Mouse (Mus musculus) adrenal gland, postnatal 4 days (tissue): ENCODE measurements at regions not wholly inside any gene's neighbourhood (a gene's known extent, or its start where the extent isn't known, plus 50 kb on each side); places are given as distances from the start of the nearest gene placed in this dataset.

Experiments used
- DNase-seq, 2 experiments: peaks; one replicate each; pipeline ENCODE4 v3.0.0; 2021 to 2022; ENCODE audit warnings: low spot score in 2 of 2, mixed read lengths in 2 of 2

DNA sequence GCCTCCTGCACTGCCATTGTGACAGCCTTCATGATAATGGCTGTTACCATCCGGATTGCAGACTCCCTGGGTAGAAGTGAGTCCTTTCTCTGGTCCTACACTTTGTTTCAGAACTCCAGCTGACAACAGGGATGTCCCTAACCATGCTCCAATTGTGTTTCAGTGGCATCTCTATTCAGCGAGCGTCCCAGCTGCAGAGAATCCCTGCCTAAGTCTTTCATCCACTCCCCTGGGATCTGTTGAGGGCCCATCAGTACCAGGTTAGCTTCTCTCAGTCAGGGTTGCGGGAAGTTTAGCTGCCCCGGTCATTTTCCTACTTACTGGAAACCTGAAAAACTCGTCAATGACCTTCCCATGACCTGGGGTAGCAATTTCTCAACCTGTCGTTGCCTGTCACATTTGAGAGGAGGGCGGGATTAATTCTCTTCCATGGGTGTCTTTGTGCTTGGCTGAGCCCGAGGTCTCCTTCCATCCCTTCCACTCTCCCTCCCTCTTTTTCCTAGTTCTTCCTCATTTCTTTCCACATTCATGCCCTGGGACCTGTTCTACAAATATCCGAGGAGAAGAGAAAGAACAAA is 97.7 kb downstream of the Tmem30b start:
- DNase-seq: no peak

DNA sequence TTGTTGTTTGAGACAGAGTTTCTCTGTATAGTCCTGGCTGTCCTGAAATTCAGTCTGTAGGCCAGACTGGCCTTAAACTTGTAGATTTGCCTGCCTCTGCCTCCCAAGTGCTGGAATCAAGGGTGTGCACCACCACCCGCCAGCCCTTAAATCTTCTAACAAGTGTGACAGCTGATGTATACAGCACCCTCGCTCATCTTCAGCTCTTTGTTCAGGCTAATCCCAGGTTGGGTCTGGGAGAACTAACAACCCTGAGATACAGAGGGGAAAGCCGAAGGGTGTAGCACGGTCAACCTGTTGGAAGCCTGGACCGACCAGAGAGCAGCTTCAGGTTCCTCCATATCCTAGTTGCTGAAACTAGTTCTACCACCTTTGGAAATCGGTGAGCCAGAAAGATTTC is 99.0 kb downstream of the Tmem30b start:
- no peak for DNase-seq

DNA sequence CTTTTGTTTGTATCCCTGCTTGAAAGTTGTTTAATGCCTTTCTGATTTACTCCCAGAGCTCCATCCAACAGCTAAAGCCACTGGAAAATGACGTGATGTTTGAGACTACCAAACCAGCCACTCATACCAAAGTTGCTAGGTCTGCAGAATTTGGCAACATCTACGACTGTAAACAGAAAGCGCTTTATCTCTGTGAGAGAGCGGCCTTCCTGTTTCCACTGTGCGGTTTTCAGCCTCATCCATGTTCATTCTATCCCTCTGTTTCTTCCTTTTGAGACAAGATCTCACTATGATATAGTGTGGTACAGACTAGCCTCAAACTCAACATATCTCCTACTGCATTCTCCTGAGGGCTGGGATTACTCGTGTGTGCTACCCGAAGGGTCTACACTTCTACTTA is 100.0 kb downstream of the Tmem30b start:
- DNase-seq: no peak

DNA sequence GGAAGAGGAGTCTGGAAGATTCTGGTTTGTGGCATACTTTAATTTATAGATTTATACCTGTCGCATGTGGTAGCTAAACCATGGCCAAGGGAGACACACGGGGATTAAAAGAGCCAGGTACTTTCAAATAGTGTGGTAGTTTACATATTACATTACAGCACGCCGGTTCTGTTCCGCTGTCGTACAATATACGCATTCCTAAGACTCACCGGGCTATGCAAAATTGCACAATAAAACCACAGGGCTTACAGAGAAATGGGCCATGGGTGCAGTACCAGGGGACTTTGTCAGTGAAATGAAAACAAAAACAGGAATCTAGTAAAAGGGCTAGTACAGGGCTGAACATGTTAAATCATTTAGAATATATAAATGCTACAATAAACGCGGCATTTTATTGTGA is 100.6 kb downstream of the Tmem30b start:
- no peak for DNase-seq

DNA sequence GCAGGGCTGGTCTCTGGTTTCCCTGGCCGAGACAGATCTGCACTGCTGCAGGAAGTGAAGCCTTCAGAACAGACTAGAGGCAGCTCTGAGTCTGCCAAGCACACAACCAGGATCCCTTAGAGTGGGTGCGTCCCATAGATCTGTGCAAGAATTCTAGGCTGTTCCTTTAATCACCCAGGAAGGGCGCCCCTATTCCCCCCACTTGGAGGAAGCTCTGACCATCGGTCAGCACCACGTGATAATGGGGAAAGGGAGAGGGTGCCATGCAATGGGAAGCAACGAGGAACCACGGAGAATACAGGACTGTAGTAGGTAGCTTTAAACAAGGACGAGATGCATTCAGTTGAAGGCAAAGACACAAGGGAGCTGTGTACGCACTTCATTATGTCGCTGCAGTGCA is 101.1 kb downstream of the Tmem30b start:
- DNase-seq: no peak

DNA sequence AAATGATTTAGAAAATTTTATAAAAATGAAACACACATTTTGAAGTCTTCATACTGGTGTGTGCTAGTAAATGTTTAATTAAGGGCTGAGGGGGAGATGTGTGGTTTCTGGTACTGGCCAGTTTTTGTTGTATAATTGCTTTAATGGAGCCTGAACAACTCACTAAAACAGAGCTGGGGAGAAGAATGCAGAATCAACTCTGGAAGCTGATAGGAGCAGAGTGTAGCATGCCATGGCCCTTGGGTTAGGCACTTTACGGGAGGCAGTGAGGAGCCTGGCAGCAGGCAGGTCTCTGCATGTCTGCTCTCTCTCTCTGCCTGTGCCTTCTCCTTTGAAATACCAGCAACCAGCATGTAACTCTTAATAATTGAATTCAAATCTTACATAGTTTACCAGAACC is 104.9 kb downstream of the Tmem30b start:
- no peak for DNase-seq

DNA sequence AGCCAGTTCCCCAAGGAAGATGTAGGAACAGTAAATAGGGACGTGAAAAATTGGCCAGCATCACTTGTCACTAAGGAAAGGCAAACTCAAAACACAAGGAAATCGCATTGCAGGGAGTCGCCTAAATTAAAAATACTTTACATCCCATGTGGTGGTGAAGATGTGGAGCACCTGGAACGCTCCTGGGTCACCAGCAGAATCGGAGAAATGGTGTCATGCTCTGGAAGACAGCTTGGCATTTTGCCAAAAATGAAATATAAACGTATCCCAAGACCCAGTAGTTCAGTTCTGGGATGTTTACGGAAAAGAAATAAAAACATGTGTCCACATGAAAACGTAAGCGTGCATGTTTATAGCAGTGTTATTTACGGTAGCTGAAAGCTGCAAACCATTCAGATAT is 111.5 kb downstream of the Tmem30b start:
- no peak for DNase-seq

DNA sequence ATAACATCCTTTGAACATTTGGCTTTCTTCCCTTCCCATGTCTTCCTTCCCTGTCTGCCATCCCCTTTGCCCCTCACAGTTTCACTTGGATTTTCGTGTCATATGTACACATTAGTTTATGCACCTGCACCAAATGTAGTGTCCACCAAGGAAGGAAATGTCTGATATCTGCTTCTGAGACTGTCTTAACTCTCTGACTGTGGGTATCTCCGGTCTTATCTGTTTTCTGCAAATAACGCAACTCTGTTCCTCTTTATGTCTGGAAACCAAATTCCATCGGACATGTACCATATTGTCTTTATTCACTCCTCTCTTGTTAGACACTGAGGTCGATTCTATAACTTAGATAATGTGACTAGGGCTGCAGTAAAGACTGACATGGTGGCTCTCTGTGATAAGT is 113.6 kb downstream of the Tmem30b start:
- DNase-seq: no peak

DNA sequence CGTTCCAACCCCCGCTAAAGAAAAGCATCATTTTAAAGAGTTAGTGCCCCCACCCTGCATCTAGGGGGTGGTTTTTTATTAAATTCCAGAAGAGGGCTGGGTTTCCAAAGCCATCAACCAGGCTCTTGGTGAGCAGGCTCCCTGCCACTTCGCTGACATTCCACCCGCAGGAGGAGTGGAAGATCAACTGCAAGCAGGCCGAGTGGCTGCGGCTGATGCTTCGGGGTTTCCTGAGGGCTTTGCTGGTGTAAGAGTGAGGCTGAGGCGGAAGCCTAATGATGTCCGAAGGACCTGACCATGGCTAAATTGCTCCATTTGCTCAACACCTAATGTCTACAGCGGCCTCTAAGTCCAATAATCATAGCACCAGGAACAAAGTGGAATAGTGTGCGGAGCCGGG is 118.0 kb downstream of the Tmem30b start:
- no peak for DNase-seq

DNA sequence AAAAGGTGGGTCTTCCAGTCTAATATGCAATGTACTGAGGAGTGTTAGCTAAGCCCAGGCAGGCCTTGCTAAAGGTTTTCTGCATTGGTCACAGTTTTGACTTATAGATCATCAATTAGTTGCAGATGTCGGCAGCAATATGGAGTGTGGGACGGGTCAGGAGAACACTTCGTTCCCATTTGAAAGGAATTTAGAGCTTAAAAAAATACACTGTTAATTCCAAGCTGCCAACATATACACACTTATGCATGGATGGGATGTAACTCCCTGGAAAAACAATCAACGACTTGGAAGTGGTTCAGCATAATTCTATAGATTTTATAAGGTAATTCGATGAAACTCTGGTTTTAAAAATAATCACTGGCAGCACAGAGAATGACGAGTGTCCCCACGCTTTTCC is 121.4 kb downstream of the Tmem30b start:
- no peak for DNase-seq

DNA sequence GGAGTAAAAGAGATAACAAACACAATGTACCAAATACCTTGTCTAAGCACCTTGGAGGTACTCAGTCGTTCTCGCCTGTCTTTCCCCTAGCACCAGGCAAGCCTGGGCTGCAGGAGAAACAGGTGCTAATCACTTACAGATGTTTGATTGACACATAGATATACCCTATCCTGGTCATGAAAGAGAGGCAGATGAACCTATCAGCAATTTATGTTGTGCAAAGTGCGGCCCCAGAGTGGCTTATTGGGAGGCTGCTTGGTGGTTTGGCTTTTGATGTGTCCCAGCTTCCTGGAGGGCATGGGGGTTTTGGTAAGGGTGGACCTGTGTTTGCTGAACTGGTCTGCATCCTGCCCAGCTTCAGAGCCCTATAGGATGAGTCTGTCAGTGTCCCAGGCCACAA is 129.1 kb downstream of the Tmem30b start:
- no peak for DNase-seq

DNA sequence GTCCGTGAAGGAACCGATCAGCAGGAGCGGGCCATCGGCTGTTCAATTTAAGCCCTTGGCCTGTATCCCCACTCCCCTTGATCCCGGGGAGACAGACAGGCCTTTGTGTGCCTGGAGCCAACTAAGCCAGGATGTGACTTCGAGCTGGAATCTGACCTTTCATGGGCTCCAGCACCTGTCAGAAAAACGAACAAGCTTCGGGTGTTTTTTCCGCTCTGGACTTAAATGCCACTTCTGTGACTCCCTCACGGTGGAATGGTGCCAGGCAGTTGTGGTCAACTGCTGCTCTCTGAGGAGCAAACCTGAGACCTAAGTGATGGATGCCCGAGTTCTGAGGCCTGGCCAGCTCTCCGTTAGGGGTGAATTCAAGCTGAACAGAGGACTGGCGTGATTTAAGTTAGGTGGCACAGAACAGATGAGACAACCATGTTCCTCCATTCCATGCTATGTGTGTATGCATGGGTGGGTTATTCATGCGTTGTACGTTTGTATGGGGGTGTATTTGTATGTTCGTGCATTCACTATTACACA is 129.8 kb downstream of the Tmem30b start:
- DNase-seq: no peak

DNA sequence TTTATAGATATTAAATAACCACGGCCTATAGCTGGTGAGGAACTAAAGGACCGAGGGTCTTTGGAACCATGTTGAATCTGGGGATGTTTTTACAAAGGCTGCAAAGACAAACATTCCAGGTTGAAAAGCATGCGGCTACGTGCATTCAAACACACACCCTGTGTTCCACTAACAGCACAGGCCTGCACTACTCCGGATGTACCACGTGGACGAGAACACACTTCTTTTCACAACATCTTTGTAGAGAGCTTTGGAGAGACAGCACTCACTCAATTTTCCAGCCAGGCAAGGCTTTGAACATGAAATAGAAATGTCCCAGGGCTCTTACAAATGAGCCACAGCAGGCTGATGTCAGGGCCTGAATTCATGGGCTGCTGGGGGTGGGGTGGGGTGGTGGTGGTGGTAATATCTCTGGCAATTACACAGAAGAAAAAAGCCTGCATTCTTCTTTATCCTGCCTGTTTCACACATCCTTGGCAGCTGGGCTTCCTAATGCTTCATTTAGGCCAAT is 129.3 kb downstream of the Slc38a6 start:
- no peak for DNase-seq

DNA sequence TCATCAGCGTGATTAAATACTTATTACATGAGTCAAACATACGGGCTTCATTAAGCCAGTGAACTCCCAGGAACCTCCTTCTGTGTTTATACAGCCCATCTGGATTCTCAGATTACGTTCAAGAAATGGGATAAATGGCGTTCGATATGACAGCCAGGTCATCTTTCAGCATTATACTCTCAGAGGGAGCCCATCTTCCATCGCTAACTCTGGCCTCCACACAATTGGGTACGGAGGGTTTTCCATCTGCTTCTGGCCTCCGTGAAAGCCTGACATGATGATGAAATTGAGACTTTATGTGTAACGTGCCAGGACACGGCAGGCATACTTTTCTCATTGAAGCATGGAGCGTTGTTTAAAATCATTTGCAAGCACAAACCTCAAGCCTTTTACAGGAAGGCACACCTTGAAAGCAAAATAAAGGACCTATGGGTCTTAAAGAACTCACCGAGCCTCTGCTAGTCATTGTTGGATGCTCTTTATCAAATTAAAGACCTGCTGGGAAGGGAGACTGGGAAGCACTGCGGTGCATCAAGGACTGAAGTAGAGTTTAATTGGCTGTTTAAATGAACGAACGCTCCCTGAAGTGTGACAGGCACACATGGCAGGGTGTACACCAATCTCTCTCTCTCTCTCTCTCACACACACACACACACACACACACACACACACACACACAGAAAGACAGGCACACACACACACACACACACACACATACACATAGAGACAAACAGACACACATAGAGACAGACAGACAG is 127.0 kb downstream of the Slc38a6 start:
- DNase-seq: no peak

DNA sequence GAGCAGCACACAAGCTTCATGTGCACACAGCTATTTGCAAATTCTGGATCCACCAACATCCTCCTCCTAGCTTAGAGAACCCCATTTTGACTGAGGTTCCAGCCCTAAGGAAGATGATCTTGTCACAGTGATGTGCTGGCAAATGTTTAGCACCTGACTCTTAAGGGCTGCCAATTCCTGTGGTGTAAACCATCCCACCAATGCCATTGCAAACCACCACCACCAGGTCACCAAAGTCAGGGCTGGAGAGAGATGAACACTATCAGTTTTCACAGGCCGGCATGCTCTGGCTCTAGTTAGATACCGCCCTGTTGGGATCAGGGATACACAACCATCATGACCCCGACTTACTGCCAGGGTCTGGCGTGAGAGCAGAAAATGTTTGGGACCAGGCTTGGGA is 125.9 kb downstream of the Slc38a6 start:
- no peak for DNase-seq

DNA sequence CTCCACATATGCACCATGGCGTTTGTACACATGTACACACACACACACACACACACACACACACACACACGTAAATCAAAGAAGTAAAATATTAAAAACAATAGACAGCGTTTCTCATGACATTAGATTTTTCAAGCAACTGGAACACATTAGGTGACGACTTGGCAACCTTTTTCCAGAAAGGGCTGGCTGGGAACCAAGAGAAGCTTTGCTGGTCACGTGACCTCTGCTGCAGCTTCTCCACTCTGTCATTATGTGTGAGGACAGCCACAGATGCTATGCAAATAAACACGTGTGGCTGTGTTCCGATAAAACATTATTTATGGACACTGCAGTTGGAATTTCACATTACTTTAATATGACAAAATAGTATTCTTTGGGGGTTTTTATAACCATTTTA is 124.3 kb downstream of the Slc38a6 start:
- DNase-seq: no peak

DNA sequence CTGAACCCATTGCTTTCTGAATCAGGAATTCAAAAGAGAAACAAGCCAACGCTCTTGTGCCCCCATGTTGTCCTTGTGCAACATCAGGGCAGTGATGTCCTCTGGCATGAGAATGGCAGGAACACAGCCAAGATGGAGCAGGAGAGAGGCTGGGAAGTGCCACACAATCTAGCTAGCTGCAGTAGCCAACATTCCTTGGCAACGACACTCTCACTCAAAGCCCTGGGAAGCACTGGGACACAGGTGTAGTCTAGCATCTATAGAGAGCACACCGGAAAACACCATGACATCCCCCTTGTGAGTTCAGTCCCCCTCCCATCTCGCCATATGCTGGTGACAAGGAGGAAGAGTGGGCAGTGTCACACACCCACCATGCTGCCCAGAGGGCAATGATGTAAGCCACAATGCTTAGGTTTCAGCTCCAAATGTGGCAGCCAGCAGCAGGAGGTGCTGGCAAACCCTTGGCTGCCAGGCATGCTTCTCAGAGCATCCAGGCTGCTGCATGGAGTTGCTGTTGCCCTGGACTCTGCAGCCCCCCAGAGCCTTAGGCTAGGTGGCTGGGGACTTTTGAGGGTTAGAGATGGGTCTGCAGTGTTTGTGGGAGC is 123.0 kb downstream of the Slc38a6 start:
- DNase-seq: no peak

DNA sequence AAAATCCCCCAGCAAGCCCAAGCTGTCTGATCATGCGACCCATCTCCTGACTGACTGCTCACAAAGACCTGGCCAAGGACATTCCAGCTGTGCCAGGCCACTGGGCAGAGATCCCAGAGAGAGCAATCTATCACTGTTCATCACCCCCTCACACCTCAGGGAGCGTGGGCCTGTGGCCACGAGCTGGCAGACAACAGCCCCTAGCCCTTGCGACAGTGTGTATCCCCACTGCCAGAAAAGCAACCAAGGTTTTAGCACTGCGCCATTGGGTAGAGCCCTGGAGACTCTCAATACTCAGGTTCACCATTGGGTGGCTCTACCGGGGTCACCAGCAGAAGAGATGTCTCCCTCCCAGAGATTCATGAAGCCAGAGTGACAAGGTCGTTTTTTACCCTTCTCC is 122.0 kb downstream of the Slc38a6 start:
- peak in 1 of 2 experiments; percentile 50 for DNase-seq

DNA sequence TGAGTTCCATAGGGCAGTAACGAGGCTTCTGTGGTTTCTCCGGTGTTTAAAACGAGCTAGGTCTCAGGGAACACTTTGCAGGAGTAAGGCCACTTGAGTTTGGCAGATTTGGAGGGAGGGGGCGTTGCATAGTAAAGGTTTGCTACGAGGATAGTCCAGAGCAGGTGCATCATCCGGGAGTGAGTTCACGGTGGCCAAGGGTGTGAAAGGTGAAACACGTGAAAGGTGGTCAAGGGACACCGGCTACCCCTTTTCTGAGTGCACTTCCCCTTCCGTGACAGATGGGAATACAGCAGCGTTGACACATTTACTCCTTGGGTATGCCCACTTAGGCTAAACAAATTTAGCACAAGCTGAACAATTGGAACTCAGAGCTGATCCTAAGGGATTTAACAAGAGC is 121.6 kb downstream of the Slc38a6 start:
- no peak for DNase-seq

DNA sequence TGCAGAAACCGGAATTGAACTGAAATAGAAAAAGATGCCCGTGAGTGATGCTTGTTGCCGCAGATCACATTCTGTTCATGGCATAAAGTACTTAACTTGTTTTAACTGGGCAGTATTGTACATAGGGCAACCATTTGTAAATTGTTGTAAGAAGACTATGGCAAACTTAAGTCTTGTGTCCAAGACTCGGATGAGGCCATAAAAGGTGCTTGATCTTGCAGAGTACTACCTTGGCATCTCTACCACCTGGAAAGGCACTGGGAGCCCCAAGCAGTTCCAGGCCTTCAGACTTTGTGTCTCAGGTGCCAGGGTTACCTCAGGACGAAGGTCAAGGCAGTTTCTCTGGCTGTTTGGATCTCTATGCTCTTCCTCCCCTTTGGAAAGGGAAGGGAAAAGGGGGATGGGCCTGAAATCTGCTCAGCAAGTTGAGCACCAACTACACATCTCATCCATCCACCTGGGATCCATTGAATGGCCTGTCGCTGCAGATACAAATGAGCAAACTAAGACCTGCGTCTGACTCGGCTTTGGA is 120.0 kb downstream of the Slc38a6 start:
- no peak for DNase-seq

DNA sequence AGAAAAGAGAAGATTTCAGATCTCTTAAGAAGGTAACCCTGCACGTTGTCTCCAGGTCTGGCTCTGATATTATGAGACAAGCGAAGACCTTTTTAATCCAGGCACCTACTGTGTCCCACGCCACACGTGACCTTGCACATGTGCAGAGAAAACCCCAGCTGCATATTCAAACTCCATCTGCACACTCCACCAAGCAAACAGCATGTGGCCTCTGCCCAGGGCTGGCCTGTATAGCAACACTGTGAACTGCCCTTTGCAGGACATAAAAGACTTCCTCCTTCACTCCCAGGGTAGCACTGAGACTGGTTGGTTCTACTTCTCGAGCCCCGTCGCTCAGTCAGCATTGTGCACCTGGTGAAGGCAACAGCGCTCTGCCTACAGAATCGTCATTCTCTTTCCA is 119.0 kb downstream of the Slc38a6 start:
- DNase-seq: no peak

DNA sequence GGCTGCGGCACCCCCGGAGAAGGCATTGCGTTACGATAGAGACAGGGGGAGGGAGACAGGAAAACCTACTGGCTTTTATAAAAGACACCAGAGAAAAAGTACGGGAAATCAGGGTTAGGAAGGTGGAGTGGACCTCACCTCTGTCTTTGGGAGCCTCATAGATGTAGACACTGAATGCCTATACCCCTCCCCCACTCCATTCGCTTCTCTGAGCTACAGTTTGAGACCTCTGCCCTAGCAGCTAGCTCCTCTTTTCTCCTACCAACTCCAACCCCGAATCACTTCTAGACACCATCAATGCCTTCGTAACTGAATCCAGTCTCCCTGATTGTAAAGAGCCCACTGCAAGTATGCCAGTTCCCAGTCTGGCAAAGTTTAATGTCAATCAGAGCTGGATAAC is 118.5 kb downstream of the Slc38a6 start:
- DNase-seq: no peak
